Mouse (Mus musculus) liver, embryonic 14.5 days (tissue): ENCODE data around the gene Ptprn2.

Source experiments
- CTCF ChIP-seq: IDR thresholded peaks from 2 replicates; pipeline ENCODE4 v1.5.1; 2016; ENCODE audit warnings: antibody characterized with exemption, low read depth, control low read depth
- EP300 ChIP-seq: IDR thresholded peaks from 2 replicates; pipeline ENCODE4 v1.6.1; 2016; ENCODE audit warnings: antibody characterized with exemption, low read depth

DNA sequence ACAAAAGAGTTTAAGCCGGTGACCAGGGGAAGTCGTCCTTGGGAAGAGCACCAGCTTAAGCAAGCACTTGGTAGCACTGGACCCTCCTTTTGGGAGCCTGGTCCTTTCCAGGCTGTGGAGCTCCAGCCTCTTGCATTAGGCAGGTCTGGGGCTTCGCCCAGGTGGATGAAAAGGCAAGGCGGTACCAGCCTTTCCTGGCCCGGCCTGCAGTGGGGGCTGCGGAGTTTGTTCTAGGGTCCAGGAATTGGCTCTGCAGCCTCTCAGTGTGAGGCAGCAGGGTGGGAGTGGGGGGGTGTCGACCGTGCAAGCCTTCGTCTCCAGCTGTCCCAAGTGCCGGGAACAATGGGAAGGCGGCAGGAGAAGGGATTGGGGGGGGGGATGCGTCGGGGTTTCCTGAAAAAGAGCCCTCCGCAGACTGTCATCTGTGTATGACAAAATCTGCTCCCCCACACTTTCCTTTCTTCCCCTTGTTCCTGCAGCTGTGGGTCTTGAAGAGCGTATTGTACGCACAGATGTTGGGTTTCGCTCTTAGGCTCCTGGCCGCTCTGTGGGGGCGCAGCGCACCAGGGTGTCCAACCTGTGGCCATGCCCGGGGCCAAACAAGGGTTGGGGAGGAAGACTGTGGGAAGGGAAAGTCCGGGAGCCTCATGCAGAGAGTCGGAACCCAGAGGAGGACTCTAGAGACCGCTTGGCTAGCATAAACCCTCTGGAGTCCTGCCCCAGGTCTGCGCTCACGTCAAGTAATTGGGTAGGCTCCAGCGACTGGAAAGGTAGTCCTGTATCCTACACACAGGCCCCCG is 667.0 kb downstream of the Ptprn2 start:
- TF ChIP-seq CTCF (no peak), EP300 (no peak)
